Mouse (Mus musculus) gastrocnemius, postnatal 36 days (tissue): ENCODE results near the gene Chac2. TPM values are rescaled to one million over a fixed set of nuclear protein-coding genes. Genes with fewer than 3 reads are reported as not detected.
"Not testable (repeated sequence)": the region's sequence is repeated elsewhere in the genome, so short reads cannot be mapped to it uniquely, and the experiment has no call there.

Experiments used
- DNase-seq, 2 experiments: peaks; one replicate each; pipeline ENCODE4 v3.0.0; 2022
- intact Hi-C: fragments of 180-260 bp; cut with DNase I; formaldehyde crosslinking; loops from one replicate; pipeline ENCODE4 v1.15.1; 2025
- long read RNA-seq, 2 experiments: library from polyadenylated mRNA; stranded (forward); transcript quantifications; one replicate each; pipeline ENCODE4 v2.0.0; 2021
- total RNA-seq, 2 experiments: library from RNA; stranded (reverse); gene quantifications; 2 replicates each; pipeline ENCODE4 v1.2.3; 2021

Gene Chac2
- total RNA-seq: 10 to 100 TPM; 14.4 to 16.1 TPM
- long read RNA-seq, experiment 1, transcript Chac2-202 (3 exons, 1,315 nt): major isoform, 20 of 30 reads
- long read RNA-seq, experiment 1, transcript Chac2-201 (2 exons, 1,018 nt): minor isoform, 5 of 30 reads
- long read RNA-seq, experiment 1, partial matches to known transcripts: 4 of 30 reads
- long read RNA-seq, experiment 1, other reads (novel, unspliced or antisense): 1 of 30 reads
- long read RNA-seq, experiment 2, transcript Chac2-202 (3 exons, 1,315 nt): major isoform, 34 of 44 reads
- long read RNA-seq, experiment 2, transcript Chac2-201 (2 exons, 1,018 nt): minor isoform, 5 of 44 reads
- long read RNA-seq, experiment 2, partial matches to known transcripts: 3 of 44 reads
- long read RNA-seq, experiment 2, other reads (novel, unspliced or antisense): 2 of 44 reads

DNA sequence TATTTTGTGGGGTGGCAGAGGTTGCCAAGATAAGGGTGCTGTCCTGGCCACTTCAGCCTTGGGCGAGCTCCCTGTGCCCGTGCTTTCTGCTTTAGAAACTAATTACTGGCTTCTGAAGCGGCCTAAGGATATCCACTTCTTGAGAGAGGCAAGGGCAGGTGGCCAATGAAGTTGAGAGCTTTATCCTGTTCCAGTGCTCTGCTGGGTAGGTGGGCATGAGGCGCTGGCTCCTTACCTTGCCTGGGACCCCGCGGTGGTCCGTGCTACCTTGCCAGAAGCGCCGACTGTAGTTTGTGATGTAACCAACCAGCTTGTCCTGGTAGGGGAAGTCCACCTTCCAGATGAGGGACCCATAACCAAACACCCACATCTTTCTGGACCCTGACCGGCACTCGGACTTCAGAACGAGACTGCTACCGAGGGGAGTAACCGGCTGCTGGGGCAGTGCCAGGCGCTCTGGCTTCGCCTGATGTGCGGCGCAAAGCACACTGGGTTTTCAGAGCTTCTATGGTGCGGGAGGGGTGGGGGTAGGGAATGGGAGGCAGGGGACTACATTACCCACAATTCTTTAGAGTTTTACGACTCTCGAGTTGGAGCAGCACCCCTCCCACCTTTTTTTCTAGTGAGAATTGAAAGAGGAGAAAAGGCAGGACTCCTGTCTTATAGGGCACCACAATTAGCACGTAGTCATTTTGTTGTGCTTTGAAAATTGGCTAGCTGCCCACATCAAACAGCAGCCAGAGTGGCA, at the start of gene Chac2:
TSS of gene Chac2 (minus strand) at position 474 of the 748 bp plus-strand sequence.
- intact Hi-C loops: no loop called here
- peak; percentile 75 to 82 for DNase-seq

GRCm38 (mm10) chr11:31034958-31035357, 48.8 kb upstream of the Chac2 start:
- intact Hi-C loops: no loop called here

GRCm38 (mm10) chr11:31017466-31017865, 31.3 kb upstream of the Chac2 start:
- intact Hi-C loops, DNase-seq: not testable (repeated sequence)

More at GRCm38 (mm10) chr11:31034958-31035357, 48.8 kb upstream of the Chac2 start:
- no peak for DNase-seq

- intact Hi-C loops, DNase-seq: not testable (repeated sequence)
These were observed 23.5 kb upstream of the Chac2 start for GRCm38 (mm10) chr11:31009668-31010067.

DNA sequence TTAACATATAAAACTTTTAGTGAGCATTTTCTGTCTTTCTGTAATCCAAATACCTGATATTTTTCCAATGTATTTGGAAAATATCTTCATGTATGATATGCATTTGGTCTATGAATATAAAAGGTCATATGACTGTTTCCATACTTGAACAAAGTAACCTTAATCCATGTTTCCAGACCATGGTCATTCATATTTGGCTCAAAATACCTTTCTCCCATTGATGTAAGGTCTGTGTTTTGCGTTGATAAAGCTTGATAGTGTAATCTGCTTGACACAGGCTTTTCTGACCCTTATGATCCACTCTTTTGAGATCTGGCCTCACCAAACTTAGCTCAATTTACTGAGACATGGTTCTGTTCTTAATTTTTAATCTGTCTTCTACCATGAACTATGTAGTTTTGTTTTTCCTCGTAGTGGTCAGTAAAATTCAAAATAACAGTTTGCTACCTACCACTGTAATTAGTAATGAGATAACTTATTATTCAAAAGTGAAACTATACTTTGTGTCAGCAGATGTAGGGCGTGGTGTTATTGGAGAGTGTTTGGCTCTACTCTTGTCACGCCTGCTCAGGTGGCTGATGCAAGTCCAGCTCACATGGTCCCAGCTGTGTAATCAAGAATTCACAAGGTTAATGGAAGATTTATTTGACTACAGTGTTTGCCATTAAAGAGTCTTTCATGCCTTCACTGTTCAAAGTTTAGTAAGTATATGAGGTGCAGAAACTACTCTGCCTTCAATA, 15.2 kb upstream of the Chac2 start:
- intact Hi-C loops: no loop called here
- DNase-seq: no peak

- intact Hi-C loops: no loop called here
These were observed 13.9 kb upstream of the Chac2 start for GRCm38 (mm10) chr11:31000028-31000427.

DNA sequence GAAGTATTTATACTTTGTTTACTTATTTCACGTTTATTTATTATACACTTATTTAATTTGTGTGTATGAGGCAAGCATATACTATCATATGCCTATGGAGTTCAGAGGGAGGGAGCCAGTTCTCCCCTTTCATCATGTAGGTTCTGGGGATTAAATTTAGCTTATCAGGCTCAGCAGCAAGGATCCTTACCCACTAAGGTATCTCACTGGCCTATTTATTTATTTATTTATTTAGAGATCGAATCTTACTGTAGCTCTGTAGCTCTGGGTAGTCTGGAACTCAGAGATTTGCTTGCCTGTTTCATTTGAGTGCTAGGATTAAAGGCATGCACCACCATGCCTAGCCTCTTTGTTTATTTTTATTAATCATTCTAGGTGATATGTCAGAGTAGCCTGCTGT, 12.6 kb upstream of the Chac2 start:
- intact Hi-C loops: no loop called here
- no peak for DNase-seq

More at GRCm38 (mm10) chr11:31000028-31000427, 13.9 kb upstream of the Chac2 start:
- DNase-seq: no peak

- no peak for DNase-seq
- intact Hi-C loops: no loop called here
These were observed 12.0 kb upstream of the Chac2 start for GRCm38 (mm10) chr11:30998199-30998598.

DNA sequence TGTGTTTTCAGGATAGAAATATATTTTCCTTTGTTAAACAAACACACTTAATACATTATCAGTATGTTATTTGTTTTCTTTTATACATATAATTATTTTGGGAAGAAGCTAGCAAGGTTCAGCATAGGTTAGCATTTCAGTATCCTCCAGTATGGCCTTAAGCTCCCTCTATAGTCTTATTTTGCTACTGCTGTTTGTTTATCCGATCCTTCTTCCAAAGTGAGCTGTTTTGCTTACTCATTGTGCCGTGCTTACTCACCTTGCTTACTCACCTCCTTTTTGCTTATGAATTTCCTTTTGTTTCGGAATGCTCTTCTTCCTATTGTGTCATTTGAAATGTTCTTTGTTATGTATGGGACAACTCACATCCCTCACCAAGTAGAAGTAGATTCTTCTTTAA, 10.5 kb upstream of the Chac2 start:
- DNase-seq: no peak
- intact Hi-C loops: no loop called here

GRCm38 (mm10) chr11:30986625-30987017, 471 bp upstream of the Chac2 start:
- DNase-seq: no peak
- intact Hi-C loops: no loop called here

DNA sequence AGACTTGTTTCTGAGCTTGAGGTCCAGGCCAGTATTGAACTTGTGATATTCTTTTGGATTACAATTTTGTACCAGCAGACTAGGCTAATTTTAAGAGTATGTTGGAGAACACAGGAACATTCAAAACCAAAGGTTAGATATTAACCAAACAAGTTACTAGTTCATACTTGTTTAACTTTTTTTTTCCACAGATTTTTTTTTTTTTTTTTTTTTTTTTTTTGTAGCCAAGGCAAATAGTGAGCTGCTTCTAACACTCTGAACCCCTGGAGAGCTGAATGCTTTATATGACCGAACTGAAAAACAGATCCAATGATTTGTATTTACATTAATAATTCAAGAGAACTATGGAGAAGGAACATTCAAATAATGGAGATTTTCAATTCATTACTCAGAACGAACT, 913 bp downstream of the Chac2 start:
- no peak for DNase-seq
- intact Hi-C loops: no loop called here

DNA sequence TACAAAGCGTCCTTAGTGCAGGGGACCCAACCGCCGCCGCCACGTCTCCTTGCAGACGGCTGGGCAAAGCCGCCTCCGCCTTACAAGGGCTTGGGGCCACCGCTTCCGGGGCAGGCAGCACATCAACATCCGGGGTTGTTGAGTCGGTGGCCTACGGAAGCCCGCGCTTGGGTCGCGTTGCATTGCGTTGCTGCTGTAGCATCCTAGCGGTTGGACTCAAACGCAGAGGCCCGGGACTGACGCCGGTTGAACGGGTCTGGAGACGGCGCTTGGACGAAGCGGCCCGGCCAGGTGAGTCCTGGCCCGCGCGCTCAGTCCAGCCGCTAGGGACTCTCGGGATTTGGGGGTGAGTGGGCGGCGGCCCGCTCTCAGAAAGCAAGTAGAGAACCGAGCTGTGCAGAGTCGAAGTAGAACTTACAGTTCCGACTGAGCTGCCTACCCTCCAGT, 31.8 kb downstream of the Chac2 start, which contains the start of gene Erlec1:
TSS of gene Erlec1 (minus strand) at position 57 of the 447 bp plus-strand sequence.
- DNase-seq: peak; percentile 78 to 81
- intact Hi-C loops: no loop called here

GRCm38 (mm10) chr11:30953469-30954154, 32.5 kb downstream of the Chac2 start:
- peak; percentile 8 to 31 for DNase-seq
- intact Hi-C loops: no loop called here

- no peak for DNase-seq
- intact Hi-C loops: no loop called here
These were observed 33.3 kb downstream of the Chac2 start for GRCm38 (mm10) chr11:30952829-30953228.

DNA sequence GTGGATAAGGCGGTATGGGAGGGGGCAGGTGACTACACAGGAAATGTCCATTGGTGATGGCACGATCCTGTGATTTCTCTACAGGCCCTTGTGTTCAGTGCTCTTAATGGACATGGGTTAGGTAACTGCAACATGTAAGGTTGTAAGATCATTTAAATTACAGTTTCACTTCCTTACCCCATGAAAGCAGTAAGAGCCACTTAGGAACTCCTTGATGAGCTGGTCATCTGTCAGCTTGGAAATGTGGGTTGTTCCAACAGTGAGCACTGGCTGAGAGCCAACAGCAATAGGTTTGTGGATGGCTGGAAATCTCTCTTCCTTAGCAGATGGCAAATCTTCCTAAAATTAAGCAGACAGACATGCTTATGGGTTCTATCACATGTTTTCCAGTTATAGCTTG, 42.6 kb downstream of the Chac2 start:
- no peak for DNase-seq
- intact Hi-C loops: loop anchor here (10.0 kb wide), 1 partner anchor 89 kb away; no protein-coding TSS in a partner anchor

DNA sequence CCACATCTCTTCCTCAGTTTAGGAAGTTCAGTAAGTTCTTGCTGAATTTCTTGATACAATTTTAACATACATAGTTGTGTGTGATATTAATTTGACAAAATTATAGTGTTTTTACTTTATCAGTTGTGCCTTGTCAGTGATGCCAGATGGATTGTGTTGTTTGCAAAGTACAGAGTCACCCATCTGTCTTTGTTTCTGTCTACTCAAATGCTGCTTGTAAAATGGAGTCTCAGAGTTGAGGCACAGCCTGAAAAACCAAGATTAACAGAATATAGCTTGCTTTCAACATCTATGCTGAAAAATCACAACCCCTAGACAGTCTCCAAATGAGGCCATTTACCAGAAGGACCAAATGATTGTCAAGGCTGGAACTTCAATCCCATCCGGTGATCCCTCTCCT, 57.7 kb downstream of the Chac2 start:
- intact Hi-C loops: no loop called here
- DNase-seq: no peak

DNA sequence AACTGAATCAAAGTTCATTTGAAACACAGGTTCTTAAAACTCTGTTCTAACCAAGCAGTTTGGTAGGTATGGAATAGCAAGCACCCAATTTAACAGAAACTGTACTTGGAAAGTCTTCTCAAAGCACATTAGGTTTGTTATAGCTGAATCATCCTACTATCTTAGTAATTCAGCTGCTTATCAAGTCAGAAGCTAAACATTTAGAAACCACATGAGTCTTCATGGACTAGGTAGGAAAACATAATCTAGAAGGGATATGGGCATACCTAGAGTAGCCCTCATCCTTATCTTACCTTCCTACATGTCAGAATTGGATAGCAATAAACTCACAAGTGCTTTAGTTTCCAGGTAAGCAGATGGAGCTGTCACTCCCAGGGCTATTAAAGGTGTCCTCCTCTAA, 58.1 kb downstream of the Chac2 start:
- intact Hi-C loops: no loop called here
- DNase-seq: no peak
